Mouse (Mus musculus): ENCODE data around the gene Cdk17. TPM values are rescaled to one million over a fixed set of nuclear protein-coding genes. Genes with fewer than 3 reads are reported as not detected.

The Cdk17 gene
- 19.2 and 24.7 TPM in 2 replicates for polyA plus RNA-seq (2014; fragmentation: Nextera tagmentation; extraction: Ambion mirVana)

GRCm38 (mm10) chr10:93160807-93161510 lies at the start of gene Cdk17:
Cdk17 (plus strand) TSS chr10:93160875.
- DNase-seq (ENCODE audit: low spot score) (peak; percentile 75), ATAC-seq (ENCODE audit: insufficient number of reproducible peaks, low FRiP score, low TSS enrichment, low read depth) (peak; percentile 82)
- H3K4me3 ChIP-seq (ENCODE audit: low read depth, low read length): peak within 1 kb of the TSS; percentile 96
- under 1% methylated on average over 84 of the region's 97 CpGs for WGBS
- H3K4me2 ChIP-seq (ENCODE audit: low read depth, severe bottlenecking): peak within 1 kb of the TSS; percentile 76
- H3K27ac ChIP-seq (replicated peaks; ENCODE audit: low read depth, low read length): peak within 1 kb of the TSS; percentile 97
- no peaks in the 10 kb centered on the region for H3K27me3 ChIP-seq (ENCODE audit: control insufficient read depth, insufficient read depth, low read length)
- H3K4me1 ChIP-seq (ENCODE audit: control insufficient read depth, insufficient read depth, low read length): 0 out of 2 replicates have a peak, but pooled peaks cover 3% of the 10 kb centered on the region
- H3K9ac ChIP-seq (ENCODE audit: low read length): peak within 1 kb of the TSS; percentile 97
- H3K9me3 ChIP-seq (ENCODE audit: control insufficient read depth, low read length): no peaks in the 10 kb centered on the region
- no peaks in the 10 kb centered on the region for H3K36me3 ChIP-seq (ENCODE audit: control insufficient read depth, insufficient read depth, low read length)

- H3K4me3 ChIP-seq (ENCODE audit: low read depth, low read length): no peak overlapping the region
- 70% methylated on average over 8 of the region's 8 CpGs for WGBS
- no peaks in the 10 kb centered on the region for H3K4me1 ChIP-seq (ENCODE audit: control insufficient read depth, insufficient read depth, low read length)
- H3K27me3 ChIP-seq (ENCODE audit: control insufficient read depth, insufficient read depth, low read length): no peaks in the 10 kb centered on the region
- no peak overlapping the region for H3K4me2 ChIP-seq (ENCODE audit: low read depth, severe bottlenecking)
- no peak overlapping the region for H3K9ac ChIP-seq (ENCODE audit: low read length)
- DNase-seq (ENCODE audit: low spot score) (no peak), ATAC-seq (ENCODE audit: insufficient number of reproducible peaks, low FRiP score, low TSS enrichment, low read depth) (no peak)
- H3K36me3 ChIP-seq (ENCODE audit: control insufficient read depth, insufficient read depth, low read length): no peaks in the 10 kb centered on the region
- H3K9me3 ChIP-seq (ENCODE audit: control insufficient read depth, low read length): no peaks in the 10 kb centered on the region
- no peak overlapping the region for H3K27ac ChIP-seq (replicated peaks; ENCODE audit: low read depth, low read length)
These were observed 49.3 kb upstream of the Cdk17 start for GRCm38 (mm10) chr10:93111412-93111811.

GRCm38 (mm10) chr10:93112021-93112420 lies 48.7 kb upstream of the Cdk17 start:
- Histone ChIP-seq H3K9me3 (ENCODE audit: control insufficient read depth, low read length) (no peaks in the 10 kb centered on the region), H3K4me2 (ENCODE audit: low read depth, severe bottlenecking) (no peak overlapping the region), H3K27me3 (ENCODE audit: control insufficient read depth, insufficient read depth, low read length) (no peaks in the 10 kb centered on the region), H3K27ac (replicated peaks; ENCODE audit: low read depth, low read length) (no peak overlapping the region), H3K36me3 (ENCODE audit: control insufficient read depth, insufficient read depth, low read length) (no peaks in the 10 kb centered on the region), H3K4me1 (ENCODE audit: control insufficient read depth, insufficient read depth, low read length) (no peaks in the 10 kb centered on the region), H3K4me3 (ENCODE audit: low read depth, low read length) (no peak overlapping the region), H3K9ac (ENCODE audit: low read length) (no peak overlapping the region)
- no peak for DNase-seq (ENCODE audit: low spot score)
- ATAC-seq (ENCODE audit: insufficient number of reproducible peaks, low FRiP score, low TSS enrichment, low read depth): no peak
- 91% methylated on average over 6 of the region's 6 CpGs for WGBS

- no peak overlapping the region for H3K9ac ChIP-seq (ENCODE audit: low read length)
- DNase-seq (ENCODE audit: low spot score): no peak
- no peak overlapping the region for H3K4me3 ChIP-seq (ENCODE audit: low read depth, low read length)
- no peak for ATAC-seq (ENCODE audit: insufficient number of reproducible peaks, low FRiP score, low TSS enrichment, low read depth)
- H3K36me3 ChIP-seq (ENCODE audit: control insufficient read depth, insufficient read depth, low read length): no peaks in the 10 kb centered on the region
- H3K27me3 ChIP-seq (ENCODE audit: control insufficient read depth, insufficient read depth, low read length): no peaks in the 10 kb centered on the region
- no peaks in the 10 kb centered on the region for H3K4me1 ChIP-seq (ENCODE audit: control insufficient read depth, insufficient read depth, low read length)
- WGBS: 85% methylated on average over 8 of the region's 8 CpGs
- H3K9me3 ChIP-seq (ENCODE audit: control insufficient read depth, low read length): no peaks in the 10 kb centered on the region
- no peak overlapping the region for H3K4me2 ChIP-seq (ENCODE audit: low read depth, severe bottlenecking)
- H3K27ac ChIP-seq (replicated peaks; ENCODE audit: low read depth, low read length): no peak overlapping the region
These were observed 46.7 kb upstream of the Cdk17 start for GRCm38 (mm10) chr10:93113968-93114367.

- H3K36me3 ChIP-seq (ENCODE audit: control insufficient read depth, insufficient read depth, low read length): no peaks in the 10 kb centered on the region
- H3K4me3 ChIP-seq (ENCODE audit: low read depth, low read length): no peak overlapping the region
- no peaks in the 10 kb centered on the region for H3K9me3 ChIP-seq (ENCODE audit: control insufficient read depth, low read length)
- no peak overlapping the region for H3K9ac ChIP-seq (ENCODE audit: low read length)
- no peak overlapping the region for H3K27ac ChIP-seq (replicated peaks; ENCODE audit: low read depth, low read length)
- no peaks in the 10 kb centered on the region for H3K27me3 ChIP-seq (ENCODE audit: control insufficient read depth, insufficient read depth, low read length)
- H3K4me1 ChIP-seq (ENCODE audit: control insufficient read depth, insufficient read depth, low read length): no peaks in the 10 kb centered on the region
- WGBS: 82% methylated on average over 1 of the region's 1 CpGs
- no peak overlapping the region for H3K4me2 ChIP-seq (ENCODE audit: low read depth, severe bottlenecking)
- ATAC-seq (ENCODE audit: insufficient number of reproducible peaks, low FRiP score, low TSS enrichment, low read depth): no peak
- DNase-seq (ENCODE audit: low spot score): no peak
These were observed 45.9 kb upstream of the Cdk17 start for GRCm38 (mm10) chr10:93114782-93115181.

- no peak for DNase-seq (ENCODE audit: low spot score)
- Histone ChIP-seq H3K9me3 (ENCODE audit: control insufficient read depth, low read length) (no peaks in the 10 kb centered on the region), H3K4me1 (ENCODE audit: control insufficient read depth, insufficient read depth, low read length) (no peaks in the 10 kb centered on the region), H3K9ac (ENCODE audit: low read length) (no peak overlapping the region), H3K27me3 (ENCODE audit: control insufficient read depth, insufficient read depth, low read length) (no peaks in the 10 kb centered on the region), H3K4me3 (ENCODE audit: low read depth, low read length) (no peak overlapping the region), H3K27ac (replicated peaks; ENCODE audit: low read depth, low read length) (no peak overlapping the region), H3K4me2 (ENCODE audit: low read depth, severe bottlenecking) (no peak overlapping the region), H3K36me3 (ENCODE audit: control insufficient read depth, insufficient read depth, low read length) (no peaks in the 10 kb centered on the region)
- 93% methylated on average over 1 of the region's 1 CpGs for WGBS
- no peak for ATAC-seq (ENCODE audit: insufficient number of reproducible peaks, low FRiP score, low TSS enrichment, low read depth)
These were observed 44.9 kb upstream of the Cdk17 start for GRCm38 (mm10) chr10:93115743-93116142.

GRCm38 (mm10) chr10:93116636-93117035 lies 44.0 kb upstream of the Cdk17 start:
- H3K27me3 ChIP-seq (ENCODE audit: control insufficient read depth, insufficient read depth, low read length): no peaks in the 10 kb centered on the region
- ATAC-seq (ENCODE audit: insufficient number of reproducible peaks, low FRiP score, low TSS enrichment, low read depth): no peak
- H3K9me3 ChIP-seq (ENCODE audit: control insufficient read depth, low read length): no peaks in the 10 kb centered on the region
- H3K36me3 ChIP-seq (ENCODE audit: control insufficient read depth, insufficient read depth, low read length): no peaks in the 10 kb centered on the region
- 86% methylated on average over 3 of the region's 3 CpGs for WGBS
- H3K27ac ChIP-seq (replicated peaks; ENCODE audit: low read depth, low read length): no peak overlapping the region
- no peak overlapping the region for H3K9ac ChIP-seq (ENCODE audit: low read length)
- no peak for DNase-seq (ENCODE audit: low spot score)
- H3K4me1 ChIP-seq (ENCODE audit: control insufficient read depth, insufficient read depth, low read length): no peaks in the 10 kb centered on the region
- no peak overlapping the region for H3K4me3 ChIP-seq (ENCODE audit: low read depth, low read length)
- no peak overlapping the region for H3K4me2 ChIP-seq (ENCODE audit: low read depth, severe bottlenecking)

GRCm38 (mm10) chr10:93119809-93120208 lies 40.9 kb upstream of the Cdk17 start:
- ATAC-seq (ENCODE audit: insufficient number of reproducible peaks, low FRiP score, low TSS enrichment, low read depth) (no peak), DNase-seq (ENCODE audit: low spot score) (no peak)
- Histone ChIP-seq H3K36me3 (ENCODE audit: control insufficient read depth, insufficient read depth, low read length) (no peaks in the 10 kb centered on the region), H3K27ac (replicated peaks; ENCODE audit: low read depth, low read length) (no peak overlapping the region), H3K27me3 (ENCODE audit: control insufficient read depth, insufficient read depth, low read length) (no peaks in the 10 kb centered on the region), H3K9ac (ENCODE audit: low read length) (no peak overlapping the region), H3K4me1 (ENCODE audit: control insufficient read depth, insufficient read depth, low read length) (no peaks in the 10 kb centered on the region), H3K9me3 (ENCODE audit: control insufficient read depth, low read length) (no peaks in the 10 kb centered on the region), H3K4me2 (ENCODE audit: low read depth, severe bottlenecking) (no peak overlapping the region), H3K4me3 (ENCODE audit: low read depth, low read length) (no peak overlapping the region)
- 84% methylated on average over 5 of the region's 5 CpGs for WGBS
